Mouse (Mus musculus) embryonic facial prominence, embryonic 14.5 days (tissue): Measurements from ENCODE around the gene Wrap53. TPM values are rescaled to one million over a fixed set of nuclear protein-coding genes. Genes with fewer than 3 reads are reported as not detected.
"Not testable (repeated sequence)": the region's sequence is repeated elsewhere in the genome, so short reads cannot be mapped to it uniquely, and the experiment has no call there.

ENCODE experiments used
- ATAC-seq: fragments of 200-750 bp; cut with Nextera tagmentation; 2 replicates; pipeline ENCODE4 v1.8.0; 2017; ENCODE audit warnings: low read depth, moderate number of reproducible peaks, moderate TSS enrichment
- DNase-seq: peaks from one replicate; pipeline ENCODE4 v3.0.0-alpha.2; 2015; ENCODE audit warnings: low spot score
- H3K27ac ChIP-seq: fragments of 300-500 bp; sonication (generic); replicated peaks from 2 replicates; pipeline ENCODE4 v1.5.1; 2014; ENCODE audit warnings: low read depth, mild to moderate bottlenecking, low read length, moderate library complexity
- H3K27me3 ChIP-seq: fragments of 300-500 bp; sonication (generic); replicated peaks from 2 replicates; pipeline ENCODE4 v1.6.1; 2014; ENCODE audit warnings: low read length; ENCODE audit not compliant: control insufficient read depth, insufficient read depth
- H3K36me3 ChIP-seq: fragments of 300-500 bp; sonication (generic); 2 replicates; pipeline ENCODE4 v1.6.1; 2014; ENCODE audit warnings: low read length, mixed read lengths; ENCODE audit not compliant: control insufficient read depth, insufficient read depth
- H3K4me1 ChIP-seq: fragments of 300-500 bp; sonication (generic); 2 replicates; pipeline ENCODE4 v1.6.1; 2014; ENCODE audit warnings: antibody characterized with exemption, low read length; ENCODE audit not compliant: control insufficient read depth, insufficient read depth
- H3K4me2 ChIP-seq: fragments of 300-500 bp; sonication (generic); 2 replicates; pipeline ENCODE4 v1.6.1; 2014; ENCODE audit warnings: low read depth, mild to moderate bottlenecking, low read length, moderate library complexity, mixed read lengths
- H3K4me3 ChIP-seq: fragments of 300-500 bp; sonication (generic); 2 replicates; pipeline ENCODE4 v1.5.1; 2014; ENCODE audit warnings: low read depth, mild to moderate bottlenecking, low read length
- H3K9ac ChIP-seq: fragments of 300-500 bp; sonication (generic); 2 replicates; pipeline ENCODE4 v1.6.1; 2014; ENCODE audit warnings: low read depth, mild to moderate bottlenecking, low read length, moderate library complexity, mixed read lengths
- H3K9me3 ChIP-seq: fragments of 300-500 bp; sonication (generic); 2 replicates; pipeline ENCODE4 v1.6.1; 2016; ENCODE audit warnings: low read length; ENCODE audit not compliant: control insufficient read depth
- WGBS: fragments of 180-500 bp; shearing (Covaris S2); extraction: QIAGEN DNeasy Blood & Tissue Kit; methylation state at CpG from one replicate; pipeline ENCODE4 v1.1.7; 2014; 5-methylcytosine and 5-hydroxymethylcytosine counted together
- polyA plus RNA-seq: library from polyadenylated mRNA; unstranded; fragments of >200 nt; fragmentation: Nextera tagmentation; extraction: Ambion mirVana; gene quantifications from 2 replicates; pipeline ENCODE4 v1.2.1, GENCODE M21; 2014

The Wrap53 gene
- polyA plus RNA-seq, 1 experiment from 2014 or later, result 18.4 TPM

- Histone ChIP-seq H3K27me3 (no peaks in the 10 kb centered on the region), H3K4me3 (no peak within 1 kb of the TSS), H3K9ac (0 out of 2 replicates have a peak within 1 kb of the TSS, but pooled peaks have one; percentile 28), H3K36me3 (no peaks in the 10 kb centered on the region), H3K9me3 (no peaks in the 10 kb centered on the region), H3K4me1 (peaks cover 5% of the 10 kb centered on the region), H3K27ac (no peak within 1 kb of the TSS), H3K4me2 (no peak within 1 kb of the TSS)
- ATAC-seq (no peak), DNase-seq (no peak)
- 61% methylated on average over 4 of the region's 5 CpGs for WGBS
These were observed 37.8 kb upstream of the Wrap53 start, which contains the start of gene Shbg for GRCm38 (mm10) chr11:69617805-69618204. Shbg (minus strand) TSS chr11:69617905.

- Histone ChIP-seq H3K27ac (no peak overlapping the region), H3K4me2 (no peak overlapping the region), H3K27me3 (no peaks in the 10 kb centered on the region), H3K4me3 (no peak overlapping the region), H3K9me3 (no peaks in the 10 kb centered on the region), H3K9ac (0 out of 2 replicates have a peak overlapping the region, but pooled peaks have one; percentile 28), H3K36me3 (no peaks in the 10 kb centered on the region), H3K4me1 (peaks cover 4% of the 10 kb centered on the region; the same call in 1 of the 2 replicates)
- WGBS, result 46% methylated on average over 10 of the region's 10 CpGs
- ATAC-seq (no peak), DNase-seq (no peak)
These were observed 36.7 kb upstream of the Wrap53 start for GRCm38 (mm10) chr11:69616781-69617180.

- WGBS, result 50% methylated on average over 11 of the region's 11 CpGs
- H3K36me3 ChIP-seq, H3K27me3 ChIP-seq, H3K9ac ChIP-seq, DNase-seq, H3K4me1 ChIP-seq, ATAC-seq, H3K4me3 ChIP-seq, H3K4me2 ChIP-seq, H3K27ac ChIP-seq, H3K9me3 ChIP-seq: not testable (repeated sequence)
These were observed 34.2 kb upstream of the Wrap53 start for GRCm38 (mm10) chr11:69614257-69614588.

DNA sequence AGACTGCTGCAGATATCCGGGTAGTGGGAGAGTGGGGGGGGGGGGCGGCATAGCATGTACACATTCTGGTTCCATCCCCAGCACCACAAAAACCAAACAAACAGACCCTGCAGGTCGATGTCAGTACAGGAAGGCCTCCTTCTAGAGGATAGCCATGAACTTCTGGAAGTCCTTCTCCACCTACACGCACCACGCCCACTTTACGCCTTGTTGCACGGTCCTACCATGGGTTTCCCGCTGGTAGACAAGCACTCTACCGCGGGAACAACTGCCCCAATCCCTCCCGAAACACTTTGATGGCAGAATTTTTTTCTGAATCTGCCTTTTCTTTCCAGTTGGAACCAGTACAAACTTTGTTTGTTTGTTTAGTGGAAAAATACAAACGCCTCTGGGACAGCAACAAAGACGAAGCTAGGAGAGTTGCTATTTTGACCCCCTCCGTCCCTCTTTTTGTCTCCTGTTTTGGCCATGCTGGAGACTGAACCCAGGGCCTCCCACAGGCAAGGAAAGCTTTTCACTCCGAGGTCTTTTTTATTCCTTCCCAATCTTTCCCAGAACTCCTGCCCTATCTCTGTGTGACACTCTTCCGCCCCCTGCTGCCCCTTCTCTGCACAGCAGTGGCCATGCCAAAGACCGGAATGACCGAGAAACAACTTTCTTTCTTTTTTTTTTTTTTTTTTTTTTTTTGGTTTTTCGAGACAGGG, 33.6 kb upstream of the Wrap53 start:
- no peaks in the 10 kb centered on the region for H3K27me3 ChIP-seq
- H3K36me3 ChIP-seq, result no peaks in the 10 kb centered on the region
- H3K27ac ChIP-seq, result no peak overlapping the region
- ATAC-seq, result peak; percentile 72; the same call in 1 of the 2 replicates
- peaks cover 4% of the 10 kb centered on the region; the same call in 1 of the 2 replicates for H3K4me1 ChIP-seq
- H3K9me3 ChIP-seq, result no peaks in the 10 kb centered on the region
- no peak overlapping the region for H3K4me3 ChIP-seq
- H3K4me2 ChIP-seq, result peak overlapping the region; percentile 40; the same call in 1 of the 2 replicates
- peak; percentile 84 for DNase-seq
- peak overlapping the region; percentile 15; the same call in 1 of the 2 replicates for H3K9ac ChIP-seq
- 11% methylated on average over 17 of the region's 19 CpGs for WGBS

DNA sequence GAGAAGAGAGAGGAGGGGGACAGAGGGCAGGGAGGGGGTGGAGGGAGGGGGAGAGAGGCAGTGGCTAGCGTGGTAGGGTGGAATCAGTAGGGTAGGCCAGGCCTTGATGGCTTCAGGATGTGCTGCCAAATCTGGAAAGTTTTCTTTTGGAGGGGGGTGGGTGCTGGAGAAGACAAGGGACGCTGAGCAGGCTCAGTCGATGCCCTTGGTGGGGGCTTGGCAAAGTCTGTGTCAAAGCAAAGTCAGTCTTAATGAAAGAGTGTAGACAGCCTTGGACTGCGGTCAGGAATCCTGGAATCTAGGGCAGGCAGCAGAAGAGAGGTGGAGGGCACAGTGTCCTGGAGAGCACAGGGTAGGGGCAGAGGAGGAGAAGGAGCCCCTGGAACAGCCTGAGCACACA, 30.8 kb upstream of the Wrap53 start:
- H3K36me3 ChIP-seq, result no peaks in the 10 kb centered on the region
- no peak overlapping the region for H3K9ac ChIP-seq
- no peak overlapping the region for H3K27ac ChIP-seq
- ATAC-seq (no peak), DNase-seq (no peak)
- WGBS, result 56% methylated on average over 4 of the region's 4 CpGs
- H3K4me3 ChIP-seq, result no peak overlapping the region
- no peaks in the 10 kb centered on the region for H3K9me3 ChIP-seq
- no peak overlapping the region for H3K4me2 ChIP-seq
- peaks cover 4% of the 10 kb centered on the region; the same call in 1 of the 2 replicates for H3K4me1 ChIP-seq
- H3K27me3 ChIP-seq, result no peaks in the 10 kb centered on the region

GRCm38 (mm10) chr11:69609416-69609815, 29.4 kb upstream of the Wrap53 start:
- DNase-seq (no peak), ATAC-seq (no peak)
- peaks cover 2% of the 10 kb centered on the region; the same call in 1 of the 2 replicates for H3K27me3 ChIP-seq
- H3K4me2 ChIP-seq, result no peak overlapping the region
- no peaks in the 10 kb centered on the region for H3K36me3 ChIP-seq
- peaks cover 11% of the 10 kb centered on the region for H3K4me1 ChIP-seq
- 58% methylated on average over 7 of the region's 7 CpGs for WGBS
- H3K9ac ChIP-seq, result no peak overlapping the region
- no peak overlapping the region for H3K4me3 ChIP-seq
- H3K27ac ChIP-seq, result no peak overlapping the region
- no peaks in the 10 kb centered on the region for H3K9me3 ChIP-seq

DNA sequence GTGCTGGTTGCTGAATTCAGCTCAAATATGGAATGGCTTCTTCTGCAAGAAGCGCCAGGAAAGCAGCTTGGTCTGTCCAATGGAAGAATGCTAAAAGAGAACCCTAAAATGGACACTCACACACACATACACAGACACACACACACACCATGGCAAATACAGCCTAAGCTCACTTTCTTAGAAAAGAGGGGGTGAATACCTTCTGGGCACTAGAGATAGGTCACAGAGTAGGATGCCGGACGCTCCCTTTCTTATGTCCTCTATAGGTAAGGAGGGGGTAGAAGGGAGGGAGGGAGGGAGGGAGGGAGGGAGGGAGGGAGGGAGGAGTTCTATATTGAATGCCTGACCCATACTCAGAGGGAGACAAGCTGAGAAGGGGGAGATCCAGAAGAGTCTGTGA, 28.5 kb upstream of the Wrap53 start:
- Histone ChIP-seq H3K27ac (no peak overlapping the region), H3K36me3 (no peaks in the 10 kb centered on the region), H3K4me3 (no peak overlapping the region), H3K9me3 (no peaks in the 10 kb centered on the region), H3K4me1 (peaks cover 11% of the 10 kb centered on the region), H3K4me2 (no peak overlapping the region), H3K27me3 (peaks cover 5% of the 10 kb centered on the region; the same call in 1 of the 2 replicates), H3K9ac (no peak overlapping the region)
- WGBS, result 88% methylated on average over 1 of the region's 3 CpGs
- ATAC-seq (no peak), DNase-seq (no peak)

DNA sequence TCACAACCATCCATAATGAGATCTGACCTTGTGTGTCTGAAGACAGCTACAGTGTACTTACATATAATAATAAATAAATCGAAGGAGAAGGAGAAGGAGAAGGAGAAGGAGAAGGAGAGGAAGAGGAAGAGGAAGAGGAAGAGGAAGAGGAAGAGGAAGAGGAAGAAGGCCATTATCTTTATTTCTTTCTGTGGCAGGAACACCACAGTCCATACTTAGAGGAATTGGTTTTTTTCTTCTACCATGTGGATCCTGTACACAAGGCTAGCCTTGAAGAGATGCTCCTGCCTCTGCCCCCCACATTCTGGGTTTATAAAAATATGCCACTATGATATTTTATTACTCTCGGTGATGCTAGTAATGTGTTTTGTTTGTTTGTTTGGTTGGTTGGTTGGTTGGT, 26.8 kb upstream of the Wrap53 start:
- no peak for DNase-seq
- no peak overlapping the region for H3K27ac ChIP-seq
- no peak overlapping the region for H3K4me2 ChIP-seq
- peaks cover 10% of the 10 kb centered on the region for H3K4me1 ChIP-seq
- H3K9ac ChIP-seq, result no peak overlapping the region
- no peaks in the 10 kb centered on the region for H3K36me3 ChIP-seq
- no peak for ATAC-seq
- no peak overlapping the region for H3K4me3 ChIP-seq
- no peaks in the 10 kb centered on the region for H3K9me3 ChIP-seq
- peaks cover 5% of the 10 kb centered on the region; the same call in 1 of the 2 replicates for H3K27me3 ChIP-seq
- 79% methylated on average over 2 of the region's 2 CpGs for WGBS

- Histone ChIP-seq H3K4me3 (peak overlapping the region; percentile 60), H3K27me3 (peaks cover 5% of the 10 kb centered on the region; the same call in 1 of the 2 replicates), H3K9ac (peak overlapping the region; percentile 68; the same call in 1 of the 2 replicates), H3K9me3 (no peaks in the 10 kb centered on the region), H3K27ac (0 out of 2 replicates have a peak overlapping the region, but pooled peaks have one; percentile 10), H3K4me1 (peaks cover 10% of the 10 kb centered on the region), H3K36me3 (no peaks in the 10 kb centered on the region), H3K4me2 (peak overlapping the region; percentile 98)
- ATAC-seq (no peak), DNase-seq (no peak)
- 66% methylated on average over 2 of the region's 2 CpGs for WGBS
These were observed 26.4 kb upstream of the Wrap53 start for GRCm38 (mm10) chr11:69606491-69606795.
